Mouse (Mus musculus) CD4-positive naive resting alpha-beta T cell, adult 76 days (primary cell): ENCODE results near the gene Adprhl1. TPM values are rescaled to one million over a fixed set of nuclear protein-coding genes. Genes with fewer than 3 reads are reported as not detected.

Source experiments
- total RNA-seq: library from RNA; stranded (reverse); gene quantifications from one replicate; pipeline ENCODE4 v1.2.4, GENCODE M21; 2023

Adprhl1 gene
- total RNA-seq: not detected

GRCm38 (mm10) chr8:13254019-13254418 is at the start of gene Adprhl1:
Adprhl1 (minus strand) TSS chr8:13254162.

GRCm38 (mm10) chr8:13287692-13288623 is 34.0 kb upstream of the Adprhl1 start, which contains the start of the genes Dcun1d2 and Tmco3:
Dcun1d2 (minus strand) TSS chr8:13288131.
Tmco3 (plus strand) TSS chr8:13288190.

GRCm38 (mm10) chr8:13200301-13201012 is 53.5 kb downstream of the Adprhl1 start, which contains the start of gene Grtp1:
Grtp1 (minus strand) TSS chr8:13200620.

Other genes starting within 250 kb of the Adprhl1 start
- not detected for gene F7, start 228.1 kb downstream of the Adprhl1 start, total RNA-seq
- not detected for gene F10, start 216.9 kb downstream of the Adprhl1 start, total RNA-seq
- gene Proz, start 193.2 kb downstream of the Adprhl1 start, total RNA-seq: not detected
- gene Pcid2, start 148.7 kb downstream of the Adprhl1 start, total RNA-seq: 39.7 TPM
- gene Cul4a, start 148.5 kb downstream of the Adprhl1 start, total RNA-seq: 32.2 TPM
- 96.8 TPM for gene Lamp1, start 95.0 kb downstream of the Adprhl1 start, total RNA-seq
- not detected for gene Grtp1, start 53.5 kb downstream of the Adprhl1 start, total RNA-seq
- gene Dcun1d2, start 34.0 kb upstream of the Adprhl1 start, total RNA-seq: 11.8 TPM
- 12.0 TPM for gene Tmco3, start 34.0 kb upstream of the Adprhl1 start, total RNA-seq
- gene Tfdp1, start 84.6 kb upstream of the Adprhl1 start, total RNA-seq: 26.7 TPM
- gene Atp4b, start 142.7 kb upstream of the Adprhl1 start, total RNA-seq: not detected
- gene Grk1, start 150.9 kb upstream of the Adprhl1 start, total RNA-seq: not detected
- gene Tmem255b, start 181.0 kb upstream of the Adprhl1 start, total RNA-seq: not detected
- 0.50 TPM for gene Gas6, start 240.3 kb upstream of the Adprhl1 start, total RNA-seq